Mouse (Mus musculus) MN1 (cell line): ENCODE results near the gene 2510039O18Rik.

ENCODE experiments used
- DNase-seq: peaks from one replicate; pipeline ENCODE4 v3.0.0-alpha.2; 2016; ENCODE audit warnings: low spot score

2510039O18Rik gene

DNA sequence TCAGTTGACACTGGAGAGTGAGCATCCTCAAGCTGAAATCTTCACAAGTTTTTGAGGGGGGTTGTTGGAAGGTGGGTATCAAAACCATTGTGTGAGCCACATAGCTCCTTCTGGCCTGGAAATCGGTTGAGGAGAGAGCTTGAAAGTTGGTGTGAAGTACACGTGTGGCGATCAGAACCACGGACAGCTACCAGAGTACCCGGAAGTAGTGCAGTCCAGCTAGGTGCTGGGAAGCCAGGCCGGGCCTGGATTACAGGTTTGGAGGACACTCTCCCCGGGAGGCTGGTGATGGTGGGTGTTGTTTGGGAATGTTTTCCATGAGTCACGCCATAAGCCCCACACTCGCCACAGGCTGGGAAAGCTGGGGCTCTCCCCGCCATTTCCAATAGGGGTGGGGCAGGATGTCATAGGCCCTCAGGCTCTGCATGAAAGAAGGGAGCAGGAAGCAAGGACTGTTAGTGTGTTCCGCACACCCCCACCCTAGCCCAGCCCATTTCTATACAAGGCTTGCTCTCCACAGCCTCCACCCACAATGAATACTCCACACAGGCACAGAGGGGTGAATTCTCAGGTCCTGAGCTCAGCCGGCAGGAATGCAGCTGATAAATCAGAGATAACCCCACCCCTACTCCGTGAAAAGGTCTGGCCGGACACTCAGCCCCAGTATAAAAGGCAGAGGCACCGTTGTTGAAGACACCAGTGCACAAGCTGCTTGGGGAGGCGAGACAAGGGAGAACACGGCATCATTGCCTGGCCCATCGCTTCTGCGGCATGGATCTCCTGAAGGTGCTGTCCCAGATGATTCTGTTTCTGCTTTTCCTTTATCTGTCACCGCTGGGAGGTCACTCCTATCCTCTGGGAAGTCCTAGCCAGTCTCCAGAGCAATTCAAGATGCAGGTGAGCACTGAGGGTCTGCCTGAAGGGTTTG, 44.8 kb downstream of the 2510039O18Rik start, which contains the start of gene Nppb:
Gene Nppb (plus strand): TSS at position 584 of the 928 bp plus-strand sequence.
- no peak for DNase-seq

DNA sequence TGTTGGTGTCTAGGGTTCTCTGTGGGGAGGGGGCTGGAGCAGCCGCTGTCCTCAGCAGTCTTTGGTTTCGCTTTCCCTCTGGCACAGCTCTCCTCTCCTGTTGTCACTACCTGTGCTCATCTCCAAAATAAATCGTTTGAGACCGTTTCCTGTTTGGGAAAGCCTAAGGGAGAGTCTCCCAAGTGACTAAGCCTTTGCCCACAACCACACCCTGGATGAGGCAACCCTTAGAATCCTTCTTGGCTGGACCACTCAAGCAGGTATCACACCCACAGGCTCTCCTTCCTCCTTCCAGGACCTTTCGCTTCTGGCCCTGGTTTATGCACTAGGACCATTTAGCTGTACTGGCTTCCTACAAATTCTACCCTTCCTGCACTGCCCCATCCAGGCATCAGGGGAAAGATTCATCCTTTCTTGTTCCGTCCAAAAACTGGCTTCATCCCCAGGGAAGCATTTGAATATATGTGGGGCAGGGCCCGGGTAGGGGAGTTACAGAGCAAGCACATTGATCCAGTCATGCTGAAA, 52.9 kb downstream of the 2510039O18Rik start:
- DNase-seq: peak; percentile 25

DNA sequence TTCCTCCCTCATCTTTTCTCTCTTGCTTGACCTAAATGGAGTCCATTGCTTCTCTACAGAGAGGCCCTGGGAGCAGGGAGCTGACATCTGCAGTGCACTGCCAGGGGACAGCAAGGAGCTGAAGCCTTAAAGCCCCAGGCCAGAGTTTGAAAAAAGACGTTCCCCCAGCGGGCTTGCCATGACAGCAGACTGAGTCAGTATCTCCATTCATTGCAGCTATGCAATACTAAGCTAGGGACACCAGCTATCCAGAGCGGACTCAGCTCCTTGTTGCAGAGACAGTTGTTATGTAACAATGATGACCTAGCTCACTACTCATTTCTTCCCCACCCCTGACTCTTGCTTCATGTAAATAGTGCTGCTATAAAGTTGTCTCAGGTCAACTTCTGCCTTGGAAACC, 54.6 kb downstream of the 2510039O18Rik start:
- DNase-seq: no peak
